Mouse (Mus musculus): ENCODE measurements around the gene Aire.

DNA sequence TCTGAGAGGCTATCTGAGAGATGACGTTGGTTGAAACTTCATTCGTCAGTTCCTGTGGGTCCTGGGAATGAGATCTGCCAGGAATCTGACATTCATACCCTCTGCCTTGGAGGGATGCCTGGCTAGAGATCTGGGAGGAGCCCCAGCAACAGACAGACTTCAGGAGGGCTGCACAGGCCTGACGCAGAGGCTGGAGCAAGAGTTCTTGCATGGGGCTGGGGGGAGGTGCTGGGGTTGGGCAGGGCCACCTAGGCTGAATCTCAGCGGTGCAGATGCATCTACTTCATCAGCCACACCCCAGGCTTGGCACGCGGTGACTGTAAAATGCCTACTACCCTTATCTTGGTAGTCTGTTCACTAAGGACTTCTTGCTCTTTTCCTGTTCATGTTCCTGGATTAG, 46.8 kb upstream of the Aire start:
- TF ChIP-seq FLI1 (IDR thresholded peaks at IDR 0.05; ENCODE audit: low read length) (no peak), GATA1 (IDR thresholded peaks at IDR 0.05; ENCODE audit: borderline replicate concordance, low read length) (no peak)

All from megakaryocyte, embryonic 14.5 days (primary cell).